Comparison of ENCODE assay signal across 8 mouse cellular contexts in the genomic region with DNA sequence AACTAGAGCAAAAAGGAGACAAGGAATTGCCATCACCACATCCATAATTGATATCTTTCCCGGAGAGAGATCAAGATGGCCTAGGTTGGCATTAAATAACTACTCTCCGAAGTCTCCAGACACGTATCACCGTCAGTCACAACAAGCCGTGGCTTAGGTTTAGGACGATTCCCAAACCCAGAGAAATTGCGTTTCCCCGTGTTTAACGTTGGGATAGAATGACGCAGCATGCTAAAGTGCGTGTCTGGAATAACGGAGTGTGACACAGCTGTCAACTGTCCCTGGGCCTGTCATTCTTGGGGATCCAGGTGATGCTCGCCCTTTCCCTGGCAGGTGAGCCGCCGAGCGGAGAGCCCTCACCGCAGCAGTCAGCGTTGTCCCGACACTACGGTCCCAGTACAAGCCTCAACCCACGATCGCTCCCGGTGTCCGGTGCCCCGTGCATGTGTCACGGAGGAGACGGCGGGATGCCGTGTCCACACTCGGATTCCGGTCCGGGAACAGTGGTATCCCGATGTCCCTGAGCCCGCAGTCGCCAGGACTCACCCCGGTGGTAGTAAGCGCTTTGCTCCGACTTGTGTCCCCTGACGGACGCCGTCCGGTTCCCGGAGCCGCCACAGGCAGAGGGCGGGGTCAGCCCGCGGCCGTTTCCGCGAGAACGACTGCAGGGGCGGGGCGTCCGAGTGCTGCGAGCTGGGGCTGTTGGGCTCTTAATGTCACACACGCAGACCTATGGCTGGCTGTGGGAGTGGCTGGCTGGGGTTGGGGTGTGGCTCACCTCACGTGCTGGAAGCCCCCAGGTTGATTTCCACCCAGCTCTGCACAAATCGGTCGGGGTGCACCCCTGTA. TPM values are rescaled to one million over a fixed set of nuclear protein-coding genes. Genes with fewer than 3 reads are reported as not detected.
DNase-seq lines count a peak whose midpoint lies in the region; ATAC-seq lines count a peak whose summit lies in the region.

No protein-coding gene starts in this region.

- H3K27ac ChIP-seq in hindbrain, embryonic 16.5 days (ENCODE audit: low read depth, low read length): peak overlapping the region; percentile 83

- H3K27me3 ChIP-seq in hindbrain, embryonic 16.5 days (replicated peaks; ENCODE audit: control insufficient read depth, insufficient read depth, low read length): no peaks in the 10 kb centered on the region

- H3K4me3 ChIP-seq in hindbrain, embryonic 16.5 days (ENCODE audit: low read length): peak overlapping the region; percentile 79

- H3K9me3 ChIP-seq in hindbrain, embryonic 16.5 days (ENCODE audit: control insufficient read depth, low read length): no peaks in the 10 kb centered on the region

- H3K9ac ChIP-seq in hindbrain, embryonic 16.5 days (ENCODE audit: low read depth, low read length): peak overlapping the region; percentile 80

- H3K4me1 ChIP-seq in hindbrain, embryonic 16.5 days (ENCODE audit: control insufficient read depth, insufficient read depth, low read depth, low read length): peaks cover 8% of the 10 kb centered on the region

- H3K4me2 ChIP-seq in hindbrain, embryonic 16.5 days (ENCODE audit: low read length): peak overlapping the region; percentile 78

- DNase-seq in ZHBTc4 (ENCODE audit: low read depth, low spot score): peak; percentile 91
- peak; percentile 79 to 87 for DNase-seq in cerebellum, postnatal 4 days (ENCODE audit: low spot score in 2 of 2)
- peak; percentile 95 for DNase-seq in gastrocnemius, adult 18-20 months (ENCODE audit: low spot score)
- DNase-seq in left cerebral cortex, adult 18-20 months (ENCODE audit: low spot score in 2 of 2): peak; percentile 88 to 92
- DNase-seq in lung, postnatal 4 days: peak; percentile 97
- peak; percentile 93 for DNase-seq in retina, postnatal 1 day
- peak; percentile 96 for DNase-seq in thymus, postnatal 4 days

- peak; percentile 96 for ATAC-seq in hindbrain, embryonic 16.5 days

- under 1% methylated on average over 59 of the region's 59 CpGs for WGBS in hindbrain, embryonic 16.5 days

- H3K36me3 ChIP-seq in hindbrain, embryonic 16.5 days (ENCODE audit: control insufficient read depth, insufficient read depth, low read length): no peaks in the 10 kb centered on the region

RNA-seq across cellular contexts. Expression of gene Lgals8, which starts 3.6 kb away (rescaled TPM):
- 10 to 100 TPM; 26.0 to 27.1 TPM for total RNA-seq in gastrocnemius, adult 18-20 months (2021)
- polyA plus RNA-seq in hindbrain, embryonic 16.5 days (2015; fragmentation: Nextera tagmentation; extraction: Ambion mirVana): 26.0 and 28.2 TPM in 2 replicates
- 10 to 100 TPM; 29.6 to 32.6 TPM for total RNA-seq in left cerebral cortex, adult 18-20 months (2021)

RNA-seq across cellular contexts. Expression of gene Edaradd, which starts 59.1 kb away (rescaled TPM):
- total RNA-seq in gastrocnemius, adult 18-20 months (2021): not detected
- 2.0 and 2.1 TPM in 2 replicates for polyA plus RNA-seq in hindbrain, embryonic 16.5 days (2015; fragmentation: Nextera tagmentation; extraction: Ambion mirVana)
- total RNA-seq in left cerebral cortex, adult 18-20 months (2021): under 1 TPM; 0.12 to 0.16 TPM

Comparison
In these comparisons a context has a peak if more than half of its experiments do, and no peak if none do; other contexts are left out.
1. Peak in every context shown above with its lines: DNase-seq, ATAC-seq, H3K4me3 ChIP-seq and H3K27ac ChIP-seq.